Mouse (Mus musculus): Measurements from ENCODE around the gene Zfp593.

Zfp593 gene

GRCm38 (mm10) chr4:134245148-134245843, at the start of gene Zfp593:
Gene Zfp593 (minus strand): TSS chr4:134245592.
- DNase-seq (ENCODE audit: low read depth, low spot score), result peak; percentile 93

DNA sequence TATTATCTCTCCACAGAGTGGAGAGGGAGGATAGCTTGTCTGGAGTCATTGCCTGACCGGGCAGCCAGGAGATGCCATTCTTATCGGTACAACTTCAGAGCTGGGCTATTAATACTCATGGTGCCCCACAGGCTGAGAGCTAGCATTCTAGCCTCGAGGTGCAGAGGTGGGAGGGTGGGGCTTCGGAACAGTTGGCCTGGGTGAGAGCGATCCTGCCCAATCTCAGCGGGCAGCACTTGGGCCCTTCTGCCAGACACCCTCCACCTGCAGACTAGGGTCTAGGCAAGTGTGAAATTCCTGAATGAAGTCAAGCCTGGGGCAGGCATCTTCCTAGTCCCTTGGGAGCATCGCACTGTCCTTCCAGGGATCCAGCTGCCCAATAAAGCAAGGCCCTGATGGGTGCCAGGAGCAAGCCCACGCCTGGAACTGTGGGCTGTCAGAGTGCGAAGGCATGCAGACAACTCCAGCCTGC, 48.3 kb upstream of the Zfp593 start:
- no peak for DNase-seq (ENCODE audit: low read depth, low spot score)

DNA sequence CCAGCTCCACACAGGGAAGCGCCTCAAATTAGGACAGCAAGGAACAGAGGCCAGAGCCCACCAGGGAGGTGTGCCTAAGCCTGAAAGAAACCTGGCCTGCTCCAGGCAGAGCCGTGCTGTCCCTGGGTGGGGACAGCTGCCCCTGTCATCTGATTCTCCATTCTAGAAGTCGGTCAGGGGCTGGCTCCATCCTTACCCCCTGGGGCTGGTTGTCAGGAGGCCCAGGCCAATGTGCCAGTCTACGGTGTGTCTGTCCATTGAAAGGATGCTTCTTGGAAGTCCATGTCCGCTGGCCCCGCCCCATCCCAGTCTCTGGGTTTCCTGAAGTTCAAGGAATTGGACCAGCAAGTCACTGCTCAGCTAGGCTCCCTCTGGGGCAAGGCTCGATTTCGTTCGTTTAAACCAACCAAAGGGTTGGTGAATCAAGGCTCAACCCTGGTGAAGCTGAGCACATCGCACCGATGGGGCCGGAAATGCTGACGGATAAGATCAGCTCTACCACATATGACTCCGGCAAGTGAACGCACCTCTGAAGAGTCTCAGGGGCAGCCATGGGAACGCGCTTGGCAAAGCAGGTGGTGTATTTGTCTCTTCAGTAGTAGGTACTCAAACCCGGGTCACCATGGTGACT, 47.8 kb upstream of the Zfp593 start:
- no peak for DNase-seq (ENCODE audit: low read depth, low spot score)

- peak; percentile 75 for DNase-seq (ENCODE audit: low read depth, low spot score)
These were observed 46.7 kb upstream of the Zfp593 start for GRCm38 (mm10) chr4:134292067-134292466.

DNA sequence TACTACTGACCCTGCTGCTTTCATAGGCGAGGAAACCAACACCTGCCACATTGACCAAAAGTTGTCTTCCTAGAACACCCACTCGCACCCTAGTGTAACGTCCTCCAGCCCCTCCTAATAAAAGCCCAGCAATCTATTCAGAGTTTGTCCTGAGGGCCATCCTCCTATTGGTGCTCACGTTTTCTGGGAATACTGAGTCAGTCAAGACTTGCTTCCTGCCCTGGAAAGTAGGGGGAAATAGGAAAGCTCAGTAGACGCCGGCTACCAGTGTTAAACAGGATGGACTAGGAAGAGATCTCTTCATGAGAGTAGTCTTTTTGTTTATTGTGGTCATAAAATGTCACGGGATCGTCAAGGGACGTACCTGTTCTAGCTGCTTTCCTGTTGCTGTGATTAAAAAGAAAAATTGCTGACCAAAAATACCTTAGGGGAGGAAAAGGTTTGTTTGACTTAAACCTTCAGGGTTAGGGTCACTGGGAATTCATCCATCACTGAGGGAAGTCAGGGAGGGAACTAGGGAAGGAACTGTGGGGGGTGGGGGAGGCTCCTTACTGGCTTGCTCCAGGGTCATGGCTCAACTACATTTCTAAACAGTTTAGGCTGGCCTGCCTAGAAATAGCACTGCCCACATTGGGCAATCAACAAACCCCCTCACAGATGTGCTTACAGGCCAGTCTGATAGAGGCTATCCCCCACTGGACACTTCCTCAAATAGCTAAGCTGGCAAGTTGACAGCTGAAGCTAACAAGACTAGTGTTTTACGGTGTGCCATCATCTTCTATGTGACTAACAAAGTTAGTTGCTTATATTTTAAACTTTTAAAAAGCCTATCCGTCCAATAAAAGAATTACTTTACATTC, 43.2 kb upstream of the Zfp593 start:
- DNase-seq (ENCODE audit: low read depth, low spot score), result peak; percentile 29

GRCm38 (mm10) chr4:134287575-134288025, 42.2 kb upstream of the Zfp593 start, which contains the start of gene Pdik1l:
Gene Pdik1l (minus strand): TSS chr4:134287895.
- DNase-seq (ENCODE audit: low read depth, low spot score), result peak; percentile 94

- DNase-seq (ENCODE audit: low read depth, low spot score), result peak; percentile 95
These were observed 41.8 kb upstream of the Zfp593 start for GRCm38 (mm10) chr4:134287168-134287564.

GRCm38 (mm10) chr4:134286226-134287167, 41.1 kb upstream of the Zfp593 start:
- DNase-seq (ENCODE audit: low read depth, low spot score), result no peak

DNA sequence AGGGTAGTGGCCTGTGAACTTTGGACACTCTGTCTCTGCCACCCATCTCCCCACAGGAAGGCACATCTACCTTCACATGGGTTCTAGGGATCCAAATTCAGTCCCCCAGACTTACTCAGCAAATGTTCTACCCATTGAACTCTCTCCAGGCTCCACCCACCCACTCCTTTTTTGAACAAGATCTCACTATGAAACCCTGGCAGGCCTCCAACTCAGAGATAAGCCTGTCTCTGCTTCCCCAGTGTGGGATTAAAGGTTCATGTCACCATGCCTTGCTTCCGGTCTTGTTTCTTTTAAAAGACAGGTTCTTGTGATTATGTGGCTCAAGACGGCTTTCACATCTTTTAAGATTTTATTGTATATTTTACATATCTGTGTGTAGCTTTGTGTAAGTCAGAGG, 39.5 kb upstream of the Zfp593 start:
- DNase-seq (ENCODE audit: low read depth, low spot score), result no peak

- DNase-seq (ENCODE audit: low read depth, low spot score), result peak; percentile 91
These were observed 28.3 kb upstream of the Zfp593 start for GRCm38 (mm10) chr4:134273417-134274345.

DNA sequence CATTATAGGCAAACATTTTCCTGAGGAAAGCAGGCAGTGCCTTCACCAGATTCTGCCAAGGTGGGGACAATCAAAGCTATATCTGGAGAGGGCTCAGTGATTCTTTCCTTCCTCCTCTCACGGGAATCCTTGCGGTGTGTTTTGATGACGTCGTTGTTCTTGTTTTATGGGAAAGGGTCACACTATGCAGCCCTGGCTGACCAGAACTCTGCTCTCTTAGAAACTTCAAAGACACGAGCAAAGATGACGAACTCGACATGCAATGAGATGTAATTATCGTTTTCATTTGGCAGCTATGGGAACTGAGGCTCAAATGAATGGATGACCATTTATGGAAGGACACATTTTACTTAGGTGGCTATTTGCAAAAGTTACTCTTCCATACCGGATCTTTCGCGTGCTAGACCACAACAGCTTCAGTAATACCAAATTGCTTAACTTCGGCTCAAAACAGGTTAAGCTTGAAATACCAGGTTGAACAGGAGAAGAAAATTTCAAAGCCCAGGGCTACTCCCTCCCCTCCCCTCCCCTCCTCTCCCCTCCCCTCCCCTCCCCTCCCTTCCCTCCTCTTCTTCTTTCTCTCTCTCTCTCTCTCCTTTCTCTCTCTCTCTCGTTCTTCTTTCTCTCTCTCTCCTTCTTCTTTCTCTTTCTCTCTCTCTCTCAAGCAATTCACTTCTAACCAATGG, 27.5 kb upstream of the Zfp593 start:
- no peak for DNase-seq (ENCODE audit: low read depth, low spot score)

GRCm38 (mm10) chr4:134271979-134272378, 26.6 kb upstream of the Zfp593 start:
- DNase-seq (ENCODE audit: low read depth, low spot score), result no peak

GRCm38 (mm10) chr4:134269622-134270021, 24.2 kb upstream of the Zfp593 start:
- DNase-seq (ENCODE audit: low read depth, low spot score), result peak; percentile 43

DNA sequence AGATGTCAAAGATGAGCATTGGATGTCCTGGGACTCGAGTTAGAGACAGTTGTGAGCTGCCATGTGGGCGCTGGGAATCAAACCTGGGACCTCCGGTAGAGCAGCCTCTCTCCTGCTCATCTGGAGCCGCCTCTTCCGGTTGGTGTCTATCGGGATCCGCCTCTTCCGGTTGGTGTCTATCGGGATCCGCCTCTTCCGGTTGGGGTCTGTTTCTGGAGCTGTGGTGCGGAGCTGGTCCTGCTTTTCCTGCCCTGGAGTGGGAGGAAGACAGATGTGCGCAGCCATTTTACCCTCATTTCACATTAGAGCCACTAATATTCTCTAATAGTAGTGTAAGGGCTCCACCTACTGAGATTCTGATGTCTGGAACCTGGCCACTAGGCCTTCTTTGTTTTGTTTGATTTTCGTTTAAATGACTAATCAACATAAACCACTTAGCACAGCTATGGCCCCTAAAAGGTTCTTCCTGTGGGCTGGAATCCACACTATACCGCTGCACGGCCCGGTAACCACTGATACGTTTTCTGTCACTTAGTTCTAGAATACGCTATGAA, 22.8 kb upstream of the Zfp593 start:
- no peak for DNase-seq (ENCODE audit: low read depth, low spot score)

GRCm38 (mm10) chr4:134265860-134266585, 20.6 kb upstream of the Zfp593 start:
- DNase-seq (ENCODE audit: low read depth, low spot score), result no peak

- DNase-seq (ENCODE audit: low read depth, low spot score), result peak; percentile 44
These were observed 17.8 kb upstream of the Zfp593 start for GRCm38 (mm10) chr4:134263191-134263590.

- no peak for DNase-seq (ENCODE audit: low read depth, low spot score)
These were observed 13.0 kb upstream of the Zfp593 start for GRCm38 (mm10) chr4:134258354-134258753.

All from A20 (cell line).